Mouse (Mus musculus) bone marrow, adult 2 months (tissue): ENCODE data around the gene Stt3b. TPM values are rescaled to one million over a fixed set of nuclear protein-coding genes. Genes with fewer than 3 reads are reported as not detected.

ENCODE experiments used
- H3K27ac ChIP-seq: fragments of 200-500 bp; 2 replicates; pipeline ENCODE4 v1.5.1; 2012; ENCODE audit warnings: low read depth, mild to moderate bottlenecking, control low read depth, inconsistent platforms, low read length; ENCODE audit not compliant: control insufficient read depth, poor library complexity, insufficient read depth
- H3K4me1 ChIP-seq: fragments of 200-500 bp; 2 replicates; pipeline ENCODE4 v1.6.1; 2011; ENCODE audit warnings: low read length; ENCODE audit not compliant: control insufficient read depth, insufficient read depth
- H3K4me3 ChIP-seq: fragments of 200-500 bp; replicated peaks from 2 replicates; pipeline ENCODE3; 2011; ENCODE audit warnings: mild to moderate bottlenecking, low read depth, low read length, control low read depth; ENCODE audit not compliant: control insufficient read depth
- CTCF ChIP-seq: fragments of 200-500 bp; IDR thresholded peaks from 2 replicates; pipeline ENCODE4 v1.5.1; 2011; ENCODE audit warnings: low read length, control low read depth; ENCODE audit not compliant: control insufficient read depth, insufficient read depth
- POLR2A ChIP-seq: fragments of 200-500 bp; IDR thresholded peaks from 2 replicates; pipeline ENCODE4 v1.6.1; 2011; ENCODE audit warnings: low read depth, mild to moderate bottlenecking, control low read depth, low read length, borderline replicate concordance; ENCODE audit not compliant: control insufficient read depth
- WGBS: fragments of 180-500 bp; shearing (Covaris S2); methylation state at CpG from one replicate; pipeline ENCODE4 v1.1.7; 2018; 5-methylcytosine and 5-hydroxymethylcytosine counted together
- polyA plus RNA-seq: library from polyadenylated mRNA; stranded (reverse); fragments of >200 nt; gene quantifications from 2 replicates; pipeline ENCODE4 v1.2.4, GENCODE M21; 2011; ENCODE audit warnings: low replicate concordance; ENCODE audit not compliant: missing spikeins, insufficient read depth, insufficient read length

Gene Stt3b
- polyA plus RNA-seq, 1 experiment, result 23.9 TPM

DNA sequence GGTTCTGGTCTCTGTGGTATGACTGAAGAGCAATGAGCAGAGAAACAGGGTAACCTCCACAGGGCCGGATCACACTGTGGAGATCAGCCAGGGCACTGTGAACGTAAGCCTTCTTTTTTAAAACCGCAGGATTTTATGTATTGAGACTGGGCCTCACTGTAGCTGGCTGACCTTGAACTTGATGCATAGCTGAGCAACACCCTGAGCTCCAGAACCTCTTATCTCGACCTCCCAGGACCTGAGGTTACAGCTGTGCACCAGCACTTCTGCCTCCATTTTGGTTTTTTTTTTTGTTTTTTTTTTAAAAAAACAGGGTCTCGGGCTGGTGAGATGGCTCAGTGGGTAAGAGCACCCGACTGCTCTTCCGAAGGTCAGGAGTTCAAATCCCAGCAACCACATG, 100.5 kb downstream of the Stt3b start:
- TF ChIP-seq CTCF (no peak), POLR2A (no peak)
- Histone ChIP-seq H3K27ac (no peak overlapping the region), H3K4me1 (no peaks in the 10 kb centered on the region; the same call in 1 of the 2 replicates), H3K4me3 (no peak overlapping the region)
- 66% methylated on average over 7 of the region's 7 CpGs for WGBS

DNA sequence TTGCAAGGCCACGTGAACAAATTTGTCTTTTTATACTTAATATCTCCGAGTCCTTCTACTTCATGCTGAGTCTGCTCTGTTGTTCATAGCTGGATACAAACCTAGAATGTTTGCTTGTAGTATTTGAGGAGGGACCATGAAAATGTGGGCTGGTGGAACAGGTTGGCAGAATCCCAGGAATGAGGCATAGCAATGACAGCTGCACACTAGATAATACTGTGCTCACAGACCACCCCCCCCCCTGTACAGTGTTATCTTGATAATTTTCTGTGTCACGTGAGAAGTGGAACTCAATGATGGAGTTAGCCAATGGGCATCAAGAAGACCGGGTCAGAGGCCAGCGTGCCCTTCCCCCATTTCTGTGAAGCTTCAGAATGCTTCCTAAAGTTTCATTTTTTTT, 104.0 kb downstream of the Stt3b start:
- H3K4me1 ChIP-seq, result no peaks in the 10 kb centered on the region; the same call in 1 of the 2 replicates
- H3K4me3 ChIP-seq, result no peak overlapping the region
- WGBS, result 56% methylated on average over 5 of the region's 5 CpGs
- H3K27ac ChIP-seq, result no peak overlapping the region
- TF ChIP-seq CTCF, result no peak
- TF ChIP-seq POLR2A, result no peak

DNA sequence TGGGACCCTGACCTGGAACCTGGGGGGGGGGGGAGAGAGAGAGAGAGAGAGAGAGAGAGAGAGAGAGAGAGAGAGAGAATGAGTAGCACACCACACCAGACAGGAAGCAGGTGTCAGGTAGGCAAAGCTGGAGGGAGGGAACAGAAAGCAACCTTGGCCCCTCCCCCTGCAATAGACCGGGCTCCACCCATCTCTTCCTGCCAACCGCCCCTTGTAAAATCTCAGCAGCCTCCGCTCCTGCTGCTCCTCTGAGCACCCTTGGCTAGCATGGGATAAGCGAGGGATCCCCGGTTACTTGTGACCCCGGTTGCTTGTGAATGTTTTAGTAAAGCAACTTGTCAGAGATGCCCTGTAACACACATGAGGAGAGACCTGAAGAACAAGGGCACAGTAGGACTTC, 104.7 kb downstream of the Stt3b start:
- WGBS, result 5% methylated on average over 6 of the region's 6 CpGs
- Histone ChIP-seq H3K4me3 (no peak overlapping the region), H3K27ac (no peak overlapping the region), H3K4me1 (no peaks in the 10 kb centered on the region; the same call in 1 of the 2 replicates)
- TF ChIP-seq CTCF (no peak), POLR2A (no peak)

DNA sequence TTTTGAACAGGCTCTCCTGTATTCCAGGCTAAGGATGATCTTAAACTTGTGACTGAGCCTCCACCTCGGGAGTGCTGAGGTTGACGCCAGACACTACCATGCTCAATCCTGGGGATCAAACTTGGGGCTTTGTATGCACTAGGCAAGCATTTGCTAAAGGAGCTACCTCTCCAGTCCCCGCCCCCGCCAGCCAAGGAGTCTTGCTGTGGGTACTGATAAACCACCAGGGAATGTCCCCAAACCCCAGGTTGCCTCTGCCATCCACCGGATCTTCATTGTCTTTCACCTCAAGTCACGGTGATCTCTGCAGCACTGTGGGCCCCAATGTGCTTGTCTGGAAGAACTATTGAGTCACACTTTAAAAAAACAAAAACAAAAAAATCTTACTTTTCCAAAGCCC, 107.1 kb downstream of the Stt3b start:
- WGBS, result 66% methylated on average over 6 of the region's 6 CpGs
- Histone ChIP-seq H3K27ac (no peak overlapping the region), H3K4me1 (peaks cover 1% of the 10 kb centered on the region; the same call in 1 of the 2 replicates), H3K4me3 (no peak overlapping the region)
- no peak for TF ChIP-seq CTCF
- no peak for TF ChIP-seq POLR2A

DNA sequence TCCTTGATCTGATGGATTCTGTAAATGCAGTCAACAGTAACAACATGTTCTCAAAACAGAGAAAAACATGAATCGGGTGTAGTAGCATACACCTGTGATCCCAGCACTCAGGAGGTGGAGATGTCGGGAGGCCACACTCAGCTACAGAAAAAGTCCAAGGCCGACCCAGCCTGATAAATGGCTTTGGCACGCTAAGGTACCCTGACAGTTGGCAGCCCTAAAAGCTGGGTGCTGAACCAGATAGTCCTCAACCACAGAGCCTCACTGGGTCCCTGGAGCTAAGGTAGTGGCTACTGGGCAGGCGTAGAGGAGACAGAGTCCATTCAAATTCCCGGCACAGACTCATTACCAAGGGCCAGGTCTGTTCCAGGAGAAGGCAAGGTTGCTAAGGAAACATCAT, 109.0 kb downstream of the Stt3b start:
- Histone ChIP-seq H3K4me3 (no peak overlapping the region), H3K27ac (no peak overlapping the region), H3K4me1 (peaks cover 1% of the 10 kb centered on the region; the same call in 1 of the 2 replicates)
- TF ChIP-seq CTCF (no peak), POLR2A (no peak)
- 69% methylated on average over 6 of the region's 6 CpGs for WGBS

DNA sequence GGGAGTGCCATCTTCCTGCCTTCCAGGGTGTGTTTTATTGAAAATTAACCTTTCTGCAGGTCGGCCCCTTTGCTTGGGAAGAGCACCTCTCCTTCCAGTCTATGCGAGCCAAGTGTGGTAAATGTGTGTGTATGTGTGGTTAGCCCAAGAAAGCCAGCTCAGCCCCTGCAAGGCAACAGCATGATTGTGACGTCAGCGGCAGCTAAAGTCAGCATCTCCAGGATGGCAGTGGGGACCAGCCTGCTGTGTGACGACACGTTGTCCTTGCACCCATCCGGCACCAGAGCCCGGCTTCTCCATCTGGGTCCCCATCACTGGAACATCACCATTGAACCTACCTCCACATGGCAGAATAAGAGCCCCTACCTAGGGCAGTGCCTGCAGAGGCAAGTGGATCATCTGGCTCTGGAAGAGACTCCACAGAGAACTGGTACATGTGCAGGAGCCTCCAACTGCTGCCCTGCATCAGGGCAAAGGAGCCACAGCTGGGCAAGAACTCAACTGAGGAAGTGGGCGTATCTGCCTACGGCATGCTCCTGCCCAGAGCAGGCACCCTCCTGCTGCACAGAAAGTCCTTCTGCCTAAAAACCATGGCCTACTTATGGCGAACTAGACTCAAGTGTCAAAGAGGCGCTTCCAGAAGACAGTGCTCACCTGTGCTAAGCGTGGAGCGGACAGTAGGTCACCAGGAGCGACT, 109.9 kb downstream of the Stt3b start:
- Histone ChIP-seq H3K4me3 (no peak overlapping the region), H3K27ac (no peak overlapping the region), H3K4me1 (peaks cover 1% of the 10 kb centered on the region; the same call in 1 of the 2 replicates)
- 66% methylated on average over 15 of the region's 15 CpGs for WGBS
- TF ChIP-seq CTCF (no peak), POLR2A (no peak)

DNA sequence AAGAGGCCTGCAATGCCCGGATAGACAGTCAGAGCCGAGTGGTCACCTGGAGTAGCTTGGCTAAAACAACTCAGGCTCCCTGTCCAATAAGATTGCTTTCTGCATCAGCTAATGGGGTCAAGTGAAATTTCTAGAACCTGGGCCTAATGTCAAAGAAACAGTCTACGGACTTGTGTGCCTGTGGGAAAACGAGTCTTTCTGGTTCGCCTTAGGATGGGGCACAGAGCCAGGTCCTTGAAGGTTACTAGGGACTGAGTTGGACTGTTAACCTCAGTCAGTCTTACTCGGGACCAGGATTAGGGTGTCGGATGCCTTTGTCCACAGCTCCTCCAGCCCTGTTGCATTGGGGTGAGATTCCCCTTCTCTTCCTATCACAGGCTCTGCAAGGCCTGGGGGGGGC, 113.1 kb downstream of the Stt3b start:
- H3K27ac ChIP-seq, result no peak overlapping the region
- no peak for TF ChIP-seq CTCF
- TF ChIP-seq POLR2A, result no peak
- 91% methylated on average over 7 of the region's 7 CpGs for WGBS

DNA sequence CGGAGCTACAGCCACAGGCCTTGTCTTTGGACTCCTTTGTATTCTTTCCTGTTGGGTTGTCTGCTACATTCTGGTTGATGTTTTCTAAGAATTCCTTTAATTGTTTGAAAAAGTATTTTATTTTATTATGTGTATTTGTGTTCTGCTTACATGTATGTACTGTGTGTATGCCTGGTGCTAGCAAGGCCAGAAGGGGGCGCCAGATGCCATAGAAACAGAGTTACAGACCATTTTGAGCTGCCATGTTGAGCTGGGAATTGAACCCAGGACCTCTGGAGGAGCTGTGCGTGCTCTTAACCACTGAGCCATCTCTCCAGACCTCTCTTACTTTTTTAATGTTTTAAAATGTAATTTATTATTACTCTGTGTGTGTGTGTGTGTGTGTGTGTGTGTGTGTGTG, 117.3 kb downstream of the Stt3b start:
- TF ChIP-seq POLR2A (no peak), CTCF (peak; percentile 29; the same call in 1 of the 2 replicates)
- H3K4me1 ChIP-seq, result no peaks in the 10 kb centered on the region
- 77% methylated on average over 3 of the region's 3 CpGs for WGBS
- no peak overlapping the region for H3K27ac ChIP-seq
- no peak overlapping the region for H3K4me3 ChIP-seq

More for the DNA sequence above, 113.1 kb downstream of the Stt3b start:
- Histone ChIP-seq H3K4me1 (peaks cover 1% of the 10 kb centered on the region; the same call in 1 of the 2 replicates), H3K4me3 (no peak overlapping the region)
